Mouse (Mus musculus) testis, adult 2 months (tissue): ENCODE measurements around the gene Nudt17.

Experiments
- CTCF ChIP-seq: fragments of 200-500 bp; IDR thresholded peaks from 2 replicates; pipeline ENCODE4 v1.5.1; 2012; ENCODE audit warnings: low read depth, mild to moderate bottlenecking, inconsistent platforms, low read length, moderate library complexity; ENCODE audit not compliant: control insufficient read depth, insufficient read depth, insufficient replicate concordance
- POLR2A ChIP-seq: fragments of 200-500 bp; IDR thresholded peaks from 2 replicates; pipeline ENCODE4 v1.6.1; 2012; ENCODE audit warnings: low read depth, mild to moderate bottlenecking, inconsistent platforms, low read length, moderate library complexity; ENCODE audit not compliant: control insufficient read depth

GRCm38 (mm10) chr3:96675171-96675570, 33.2 kb downstream of the Nudt17 start:
- TF ChIP-seq CTCF (no peak), POLR2A (no peak)
